Comparison of ENCODE assay signal across 22 mouse cellular contexts in the genomic region with DNA sequence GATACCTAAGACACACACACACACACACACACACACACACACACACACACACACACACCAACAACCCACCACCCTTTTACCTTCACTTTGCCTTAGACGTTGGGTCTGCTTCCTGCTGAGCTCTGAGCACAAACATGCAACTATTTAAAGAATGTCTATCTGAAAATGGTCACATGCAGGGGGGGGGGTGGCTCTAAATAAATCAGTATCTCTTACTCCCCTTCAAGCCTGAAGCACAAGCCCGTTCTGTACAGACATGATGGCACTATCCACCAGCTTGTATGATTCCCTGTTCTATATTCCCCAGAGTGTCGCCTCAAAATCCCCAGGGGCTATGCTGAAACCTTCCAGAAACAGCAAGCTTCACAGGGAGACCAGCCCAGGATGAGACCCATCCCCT. TPM values are rescaled to one million over a fixed set of nuclear protein-coding genes. Genes with fewer than 3 reads are reported as not detected.
DNase-seq lines count a peak whose midpoint lies in the region; ATAC-seq and TF ChIP-seq lines count a peak whose summit lies in the region.
"Had no signal": no experiment of that assay in that cellular context is flagged by ENCODE, and none has a peak within 500 bp of the region (broad histone marks: within the 10 kb centered on the region; RNA-seq: fewer than 3 reads in every experiment).

No protein-coding gene starts in this region.

- peaks cover 18% of the 10 kb centered on the region for H3K27me3 ChIP-seq in heart, embryonic 10.5 days (ENCODE audit: insufficient read depth, poor library complexity, severe bottlenecking)
- no peaks in the 10 kb centered on the region for H3K27me3 ChIP-seq in heart, embryonic 14.5 days (ENCODE audit: control insufficient read depth, insufficient read depth, low read length)
- peaks cover 40% of the 10 kb centered on the region for H3K27me3 ChIP-seq in neural tube, embryonic 15.5 days (replicated peaks)
- H3K27me3 ChIP-seq in heart, postnatal 0 days (ENCODE audit: control insufficient read depth, insufficient read depth, low read length) = no peaks in the 10 kb centered on the region
- H3K27me3 ChIP-seq: CH12.LX, Patski had no signal

- DNase-seq in heart, embryonic 10.5 days (ENCODE audit: low spot score) = no peak
- no peak for DNase-seq in heart, postnatal 14 days
- DNase-seq in heart, adult 18-20 months = no peak
- peak; percentile 12 for DNase-seq in neural tube, embryonic 10.5 days (ENCODE audit: extremely low spot score, low spot score)
- peak; percentile 51 for DNase-seq in heart, postnatal 0 days (ENCODE audit: low spot score)
- no peak for DNase-seq in kidney, postnatal 4 days
- DNase-seq: adrenal gland, adult 8-10 months; adrenal gland, postnatal 36 days; cerebellum, adult 2 months; cerebellum, postnatal 10 days; forebrain, postnatal 0 days; gastrocnemius, postnatal 14 days; kidney, adult 18-20 months had no signal

- no peak for TF ChIP-seq CTCF in heart, postnatal 0 days (IDR thresholded peaks at IDR 0.05; ENCODE audit: low read depth)

- H3K4me3 ChIP-seq in heart, embryonic 10.5 days = no peak overlapping the region
- peak overlapping the region in 1 of 2 experiments; percentile 9; a peak in 3 of 4 replicates for H3K4me3 ChIP-seq in heart, embryonic 14.5 days (ENCODE audit: control insufficient read depth in 1 of 2, insufficient read depth in 1 of 2, low read depth in 1 of 2, low read length in 2 of 2)
- H3K4me3 ChIP-seq in neural tube, embryonic 15.5 days (replicated peaks) = no peak overlapping the region
- peak overlapping the region; percentile 61 for H3K4me3 ChIP-seq in heart, postnatal 0 days (ENCODE audit: low read depth, low read length)
- H3K4me3 ChIP-seq: embryonic facial prominence, embryonic 10.5 days; forebrain, embryonic 13.5 days; hindbrain, embryonic 10.5 days; intestine, embryonic 15.5 days had no signal

- ATAC-seq in heart, embryonic 14.5 days (ENCODE audit: insufficient number of reproducible peaks, insufficient read depth, low FRiP score, low read depth) = 0 out of 2 replicates have a peak, but pooled peaks have one; percentile 6
- ATAC-seq in neural tube, embryonic 15.5 days (ENCODE audit: low FRiP score) = no peak
- ATAC-seq in heart, postnatal 0 days (ENCODE audit: insufficient read depth, low read depth) = peak; percentile 67
- ATAC-seq: forebrain, embryonic 13.5 days; forebrain, postnatal 0 days; intestine, embryonic 15.5 days; Patski had no signal

- peak; percentile 61; the same call in 1 of the 2 replicates for TF ChIP-seq EP300 in heart, postnatal 0 days (IDR thresholded peaks at IDR 0.05; ENCODE audit: low read depth)

- peak overlapping the region; percentile 81 for H3K27ac ChIP-seq in heart, embryonic 10.5 days
- peak overlapping the region; percentile 58 to 74 for H3K27ac ChIP-seq in heart, embryonic 14.5 days (replicated peaks in 1 of 2; ENCODE audit: control insufficient read depth in 1 of 2, insufficient read depth in 1 of 2, low read depth in 2 of 2, low read length in 2 of 2)
- no peak overlapping the region for H3K27ac ChIP-seq in neural tube, embryonic 15.5 days (replicated peaks)
- peak overlapping the region; percentile 86 for H3K27ac ChIP-seq in heart, postnatal 0 days (ENCODE audit: low read depth)
- H3K27ac ChIP-seq: embryonic facial prominence, embryonic 10.5 days; forebrain, embryonic 13.5 days; hindbrain, embryonic 10.5 days; hindbrain, embryonic 14.5 days; intestine, embryonic 15.5 days had no signal

- intact Hi-C loops in heart, postnatal 14 days (cut with DNase I) = loop anchor here (5.0 kb wide), 2 partner anchors 54 to 89 kb away; no protein-coding TSS in a partner anchor

- no peaks in the 10 kb centered on the region for H3K9me3 ChIP-seq in heart, embryonic 10.5 days
- H3K9me3 ChIP-seq in heart, embryonic 14.5 days (ENCODE audit: control insufficient read depth, low read length) = no peaks in the 10 kb centered on the region
- no peaks in the 10 kb centered on the region for H3K9me3 ChIP-seq in neural tube, embryonic 15.5 days (replicated peaks)
- no peaks in the 10 kb centered on the region for H3K9me3 ChIP-seq in heart, postnatal 0 days (replicated peaks; ENCODE audit: control insufficient read depth, low read length)
- H3K9me3 ChIP-seq: embryonic facial prominence, embryonic 10.5 days; forebrain, embryonic 13.5 days; hindbrain, embryonic 10.5 days; intestine, embryonic 15.5 days had no signal

- H3K4me2 ChIP-seq in heart, embryonic 14.5 days (ENCODE audit: low read length) = peak overlapping the region; percentile 71
- H3K4me2 ChIP-seq in neural tube, embryonic 15.5 days = no peak overlapping the region
- H3K4me2 ChIP-seq in heart, postnatal 0 days (ENCODE audit: low read depth, low read length) = peak overlapping the region; percentile 73
- H3K4me2 ChIP-seq: forebrain, embryonic 13.5 days; hindbrain, embryonic 14.5 days; intestine, embryonic 15.5 days had no signal

- peaks cover 59% of the 10 kb centered on the region for H3K4me1 ChIP-seq in heart, embryonic 10.5 days
- peaks cover 35 to 39% of the 10 kb centered on the region in 2 experiments for H3K4me1 ChIP-seq in heart, embryonic 14.5 days (ENCODE audit: control insufficient read depth in 2 of 2, insufficient read depth in 2 of 2, low read length in 2 of 2)
- H3K4me1 ChIP-seq in neural tube, embryonic 15.5 days = peaks cover 14% of the 10 kb centered on the region
- H3K4me1 ChIP-seq in heart, postnatal 0 days (ENCODE audit: control insufficient read depth, insufficient read depth) = peaks cover 38% of the 10 kb centered on the region

- H3K36me3 ChIP-seq in heart, embryonic 10.5 days = no peaks in the 10 kb centered on the region
- no peaks in the 10 kb centered on the region for H3K36me3 ChIP-seq in heart, embryonic 14.5 days (ENCODE audit: control insufficient read depth, insufficient read depth, low read length)
- no peaks in the 10 kb centered on the region for H3K36me3 ChIP-seq in neural tube, embryonic 15.5 days
- no peaks in the 10 kb centered on the region for H3K36me3 ChIP-seq in heart, postnatal 0 days (replicated peaks; ENCODE audit: control insufficient read depth, insufficient read depth, low read length)
- H3K36me3 ChIP-seq: embryonic facial prominence, embryonic 10.5 days; hindbrain, embryonic 10.5 days; intestine, embryonic 15.5 days had no signal

- H3K9ac ChIP-seq in heart, embryonic 14.5 days (ENCODE audit: low read length) = peak overlapping the region; percentile 56
- no peak overlapping the region for H3K9ac ChIP-seq in neural tube, embryonic 15.5 days (replicated peaks)
- 0 out of 2 replicates have a peak overlapping the region, but pooled peaks have one; percentile 68 for H3K9ac ChIP-seq in heart, postnatal 0 days (replicated peaks; ENCODE audit: low read depth, low read length)
- H3K9ac ChIP-seq: forebrain, embryonic 13.5 days; forebrain, postnatal 0 days; hindbrain, embryonic 14.5 days; intestine, embryonic 15.5 days had no signal

- WGBS in heart, embryonic 10.5 days = 26% methylated on average over 3 of the region's 3 CpGs
- WGBS in heart, embryonic 14.5 days = 14% methylated on average over 3 of the region's 3 CpGs
- 59% methylated on average over 3 of the region's 3 CpGs for WGBS in neural tube, embryonic 15.5 days
- WGBS in heart, postnatal 0 days = 20% methylated on average over 3 of the region's 3 CpGs

RNA-seq across cellular contexts. Expression of gene Corin, which starts 2.5 kb away (rescaled TPM):
- 13.7 and 19.8 TPM in 2 replicates for polyA plus RNA-seq in heart, embryonic 10.5 days (2016; fragmentation: Nextera tagmentation; extraction: Ambion mirVana)
- 100 to 1,000 TPM in 1 of 2 experiments, 10 to 100 TPM in 1; 99.7 to 132 TPM for total RNA-seq in heart, postnatal 14 days (2021)
- polyA plus RNA-seq in heart, embryonic 14.5 days (2014; fragmentation: Nextera tagmentation; extraction: Ambion mirVana) = 49.0 and 49.6 TPM in 2 replicates
- total RNA-seq in heart, adult 18-20 months (2021) = 100 to 1,000 TPM; 117 to 153 TPM
- 1.1 and 1.6 TPM in 2 replicates for polyA plus RNA-seq in neural tube, embryonic 15.5 days (2015; fragmentation: Nextera tagmentation; extraction: Ambion mirVana)
- 64.5 and 102 TPM in 2 replicates for total RNA-seq in heart, postnatal 0 days (2014; rRNA removed; ENCODE audit: low replicate concordance)
- 36.1 and 36.8 TPM in 2 replicates for polyA plus RNA-seq in heart, postnatal 0 days (2015; fragmentation: Nextera tagmentation; extraction: Ambion mirVana)
- total RNA-seq: CH12.LX had no signal

RNA-seq across cellular contexts. Expression of gene Nfxl1, which starts 57.7 kb away (rescaled TPM):
- polyA plus RNA-seq in heart, embryonic 10.5 days (2016; fragmentation: Nextera tagmentation; extraction: Ambion mirVana) = 14.1 and 19.7 TPM in 2 replicates
- 1 to 10 TPM; 6.0 to 6.7 TPM for total RNA-seq in heart, postnatal 14 days (2021)
- polyA plus RNA-seq in heart, embryonic 14.5 days (2014; fragmentation: Nextera tagmentation; extraction: Ambion mirVana) = 14.2 and 14.3 TPM in 2 replicates
- total RNA-seq in heart, adult 18-20 months (2021) = 1 to 10 TPM; 3.6 to 4.9 TPM
- polyA plus RNA-seq in neural tube, embryonic 15.5 days (2015; fragmentation: Nextera tagmentation; extraction: Ambion mirVana) = 10.7 and 12.5 TPM in 2 replicates
- total RNA-seq in heart, postnatal 0 days (2014; rRNA removed; ENCODE audit: low replicate concordance) = 6.3 and 8.4 TPM in 2 replicates
- polyA plus RNA-seq in heart, postnatal 0 days (2015; fragmentation: Nextera tagmentation; extraction: Ambion mirVana) = 4.3 and 4.9 TPM in 2 replicates

Comparison
In these comparisons a context has a peak if more than half of its experiments do, and no peak if none do; other contexts are left out.
1. DNase-seq: peak in neural tube, embryonic 10.5 days (single experiment) and heart, postnatal 0 days (single experiment); none in heart, embryonic 10.5 days (single experiment), heart, postnatal 14 days (0 of 2), heart, adult 18-20 months (0 of 2) and kidney, postnatal 4 days (0 of 2).